Mouse (Mus musculus): ENCODE data around the gene Gsto2.

DNA sequence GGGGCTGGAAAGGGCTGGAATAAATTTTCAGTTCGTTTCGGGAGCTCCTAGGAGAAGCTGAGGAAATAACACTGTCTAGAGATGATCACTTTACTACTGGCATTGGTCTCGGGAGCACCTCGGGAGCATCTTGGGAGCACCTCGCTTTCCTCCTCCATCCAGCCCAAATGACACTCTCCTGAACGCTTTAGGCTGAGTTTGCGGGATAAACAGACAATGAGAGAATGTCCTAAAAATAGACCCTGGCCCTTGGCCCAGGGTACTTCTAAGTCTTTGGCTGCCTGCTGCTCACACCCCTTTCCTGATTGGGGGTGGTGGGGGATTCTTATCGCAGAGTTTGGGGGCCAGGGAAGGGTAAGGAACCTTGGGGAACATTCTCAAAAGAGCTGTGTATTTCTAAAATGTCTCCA is 54.6 kb downstream of the Gsto2 start:
- TF ChIP-seq CTCF (IDR thresholded peaks at IDR 0.05; ENCODE audit: low read depth, low read length) (no peak), POLR2A (IDR thresholded peaks at IDR 0.05; ENCODE audit: borderline replicate concordance, low read depth, low read length) (no peak)
